Mouse (Mus musculus) small intestine, adult 2 months (tissue): ENCODE data around the gene Rasa2. TPM values are rescaled to one million over a fixed set of nuclear protein-coding genes. Genes with fewer than 3 reads are reported as not detected.
"Not testable (repeated sequence)": the region's sequence is repeated elsewhere in the genome, so short reads cannot be mapped to it uniquely, and the experiment has no call there.

ENCODE experiments used
- H3K27ac ChIP-seq: fragments of 200-500 bp; 2 replicates; pipeline ENCODE4 v1.5.1; 2012; ENCODE audit warnings: low read depth, low read length, control low read depth, inconsistent platforms; ENCODE audit not compliant: insufficient read depth
- H3K27me3 ChIP-seq: fragments of 200-500 bp; 2 replicates; pipeline ENCODE4 v1.6.1; 2012; ENCODE audit warnings: mild to moderate bottlenecking, moderate library complexity, low read length, inconsistent platforms; ENCODE audit not compliant: control insufficient read depth, insufficient read depth
- H3K36me3 ChIP-seq: fragments of 200-500 bp; 2 replicates; pipeline ENCODE4 v1.6.1; 2012; ENCODE audit warnings: mild to moderate bottlenecking, low read length, control low read depth, inconsistent platforms; ENCODE audit not compliant: control insufficient read depth, insufficient read depth
- H3K4me1 ChIP-seq: fragments of 200-500 bp; 2 replicates; pipeline ENCODE4 v1.6.1; 2012; ENCODE audit warnings: low read length, inconsistent platforms, mixed read lengths; ENCODE audit not compliant: control insufficient read depth, insufficient read depth, insufficient read length
- H3K4me3 ChIP-seq: fragments of 200-500 bp; 2 replicates; pipeline ENCODE4 v1.5.1; 2012; ENCODE audit warnings: low read depth, mild to moderate bottlenecking, control low read depth, inconsistent platforms, low read length, moderate library complexity
- CTCF ChIP-seq: fragments of 200-500 bp; IDR thresholded peaks from 2 replicates; pipeline ENCODE4 v1.5.1; 2012; ENCODE audit warnings: low read depth, mild to moderate bottlenecking, control low read depth, inconsistent platforms, low read length, moderate library complexity, mixed read lengths; ENCODE audit not compliant: insufficient replicate concordance, insufficient read length; ENCODE audit errors: extremely low read depth
- POLR2A ChIP-seq: fragments of 200-500 bp; IDR thresholded peaks from 2 replicates; pipeline ENCODE4 v1.6.1; 2012; ENCODE audit warnings: low read depth, mild to moderate bottlenecking, control low read depth, inconsistent platforms, low read length, moderate library complexity
- WGBS: fragments of 180-500 bp; shearing (Covaris S2); methylation state at CpG from one replicate; pipeline ENCODE4 v1.1.7; 2018; 5-methylcytosine and 5-hydroxymethylcytosine counted together
- polyA plus RNA-seq: library from polyadenylated mRNA; depleted of rRNA; stranded (reverse); fragments of >200 nt; gene quantifications from 2 replicates; pipeline ENCODE4 v1.2.3, GENCODE M21; 2012

Gene Rasa2
- polyA plus RNA-seq, 1 experiment, result 2.6 TPM

DNA sequence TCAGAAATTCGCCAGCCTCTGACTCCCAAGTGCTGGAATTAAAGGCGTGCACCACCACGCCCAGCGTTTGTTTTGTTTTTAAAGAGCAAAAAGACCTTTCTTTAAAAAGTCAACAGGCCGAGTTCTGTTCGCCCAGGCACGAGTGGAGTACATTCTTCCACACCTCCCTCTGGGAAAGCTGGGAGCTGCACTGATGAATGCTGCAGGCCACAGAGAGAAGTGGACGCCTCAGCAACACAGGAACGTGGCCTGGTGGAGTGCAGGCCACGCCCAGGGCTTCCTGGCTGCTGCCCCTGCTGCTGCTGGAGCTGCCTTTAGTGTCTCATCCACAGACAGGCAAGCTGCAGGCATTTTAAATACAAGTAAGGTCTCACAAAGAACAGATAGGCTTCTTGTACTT is 92.5 kb downstream of the Rasa2 start:
- WGBS, result 64% methylated on average over 10 of the region's 10 CpGs
- Histone ChIP-seq H3K4me1 (peaks cover 8% of the 10 kb centered on the region; the same call in 1 of the 2 replicates), H3K36me3 (peaks cover 21% of the 10 kb centered on the region), H3K4me3 (no peak overlapping the region), H3K27me3 (no peaks in the 10 kb centered on the region), H3K27ac (no peak overlapping the region)
- TF ChIP-seq CTCF (no peak), POLR2A (no peak)

DNA sequence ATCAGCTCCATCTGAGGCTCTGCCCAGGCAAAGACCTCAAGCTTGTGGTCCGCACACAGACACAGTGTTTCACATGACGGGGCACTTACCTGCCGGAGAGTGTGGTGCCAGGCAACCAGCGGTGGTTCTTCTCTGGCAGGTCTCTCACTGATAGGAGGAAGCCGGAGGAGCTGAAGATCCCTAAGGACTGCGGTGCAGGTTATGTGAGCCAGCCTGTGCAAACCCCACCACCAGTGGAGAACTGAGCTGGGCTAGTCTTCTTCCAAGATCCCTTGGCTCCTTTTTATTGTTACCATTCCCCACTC is 93.8 kb downstream of the Rasa2 start:
- TF ChIP-seq CTCF (no peak), POLR2A (0 out of 2 replicates have a peak, but pooled peaks have one; percentile 3)
- Histone ChIP-seq H3K36me3 (peaks cover 14% of the 10 kb centered on the region), H3K4me3 (no peak overlapping the region), H3K27me3 (no peaks in the 10 kb centered on the region), H3K27ac (no peak overlapping the region), H3K4me1 (peaks cover 8% of the 10 kb centered on the region; the same call in 1 of the 2 replicates)
- 96% methylated on average over 6 of the region's 6 CpGs for WGBS

- 20% methylated on average over 37 of the region's 37 CpGs for WGBS
- peaks cover 8% of the 10 kb centered on the region; the same call in 1 of the 2 replicates for H3K4me1 ChIP-seq
- H3K36me3 ChIP-seq, result peaks cover 12% of the 10 kb centered on the region
- TF ChIP-seq CTCF, result no peak
- 0 out of 2 replicates have a peak, but pooled peaks have one; percentile 11 for TF ChIP-seq POLR2A
- no peak overlapping the region for H3K27ac ChIP-seq
- peak overlapping the region; percentile 65 for H3K4me3 ChIP-seq
- H3K27me3 ChIP-seq, result no peaks in the 10 kb centered on the region
Measured at GRCm38 (mm10) chr9:96536895-96537614, 94.4 kb downstream of the Rasa2 start.

DNA sequence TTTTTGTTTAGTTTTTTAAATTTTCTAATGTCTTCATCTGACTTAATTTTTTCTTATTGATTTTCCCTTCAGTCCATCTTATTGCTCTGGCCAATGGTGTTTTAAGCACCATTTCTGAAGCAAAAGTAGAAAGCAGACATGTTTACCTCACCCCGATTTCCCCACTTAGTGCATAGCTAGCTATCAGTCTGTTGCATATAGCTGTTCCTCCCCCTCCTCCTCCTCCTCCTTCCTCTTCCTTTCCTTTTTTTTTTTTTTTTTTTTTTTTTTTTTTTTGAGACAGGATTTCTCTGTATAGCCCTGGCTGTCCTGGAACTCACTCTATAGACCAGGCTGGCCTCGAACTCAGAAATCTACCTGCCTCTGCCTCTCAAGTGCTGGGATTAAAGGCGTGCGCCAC is 95.3 kb downstream of the Rasa2 start:
- H3K27me3 ChIP-seq, H3K4me1 ChIP-seq, H3K36me3 ChIP-seq, H3K4me3 ChIP-seq, H3K27ac ChIP-seq: not testable (repeated sequence)
- WGBS, result 88% methylated on average over 4 of the region's 4 CpGs

DNA sequence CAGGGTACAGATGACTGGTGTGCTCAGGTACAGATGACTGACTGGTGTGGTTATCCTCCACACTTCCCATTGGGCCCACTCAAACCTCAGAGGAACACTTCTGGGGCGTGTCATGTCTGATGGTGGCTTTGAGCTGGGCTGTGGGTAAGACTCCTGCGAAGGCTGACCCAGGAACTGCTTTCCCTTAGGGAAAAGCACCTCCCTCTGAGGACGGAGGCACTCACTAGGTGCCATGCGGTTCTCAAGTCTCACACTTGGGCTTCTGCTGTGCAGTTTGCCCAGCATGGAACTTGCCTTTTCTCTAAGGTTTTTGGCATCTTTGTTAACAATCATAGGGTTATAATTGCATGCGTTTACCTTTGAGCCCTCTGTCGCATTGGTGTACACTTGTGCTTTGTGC is 96.0 kb downstream of the Rasa2 start:
- H3K4me3 ChIP-seq, result no peak overlapping the region
- peaks cover 4% of the 10 kb centered on the region; the same call in 1 of the 2 replicates for H3K36me3 ChIP-seq
- peaks cover 10% of the 10 kb centered on the region; the same call in 1 of the 2 replicates for H3K4me1 ChIP-seq
- H3K27me3 ChIP-seq, result no peaks in the 10 kb centered on the region
- no peak overlapping the region for H3K27ac ChIP-seq
- 76% methylated on average over 6 of the region's 6 CpGs for WGBS
- TF ChIP-seq POLR2A (no peak), CTCF (no peak)

DNA sequence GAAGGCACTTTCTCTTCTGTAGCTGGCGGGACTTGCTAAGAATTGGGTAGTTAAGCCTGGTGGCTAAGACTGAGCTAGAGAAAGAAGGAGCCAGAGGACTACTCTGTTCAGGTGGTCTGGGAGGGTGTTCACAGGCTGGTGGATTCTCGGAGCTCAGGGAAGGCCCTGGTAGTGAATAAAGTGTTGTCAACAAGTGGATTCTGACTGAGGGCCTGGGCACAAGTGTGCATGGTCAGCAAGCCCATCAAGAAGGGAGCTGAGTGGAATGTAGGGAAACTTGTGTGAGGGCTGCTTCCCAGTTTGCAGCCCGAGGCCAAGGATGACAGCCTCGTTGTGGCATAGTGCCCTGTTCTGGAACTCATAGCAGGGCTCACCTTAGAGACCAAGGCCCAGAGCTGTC is 97.2 kb downstream of the Rasa2 start:
- no peak overlapping the region for H3K4me3 ChIP-seq
- TF ChIP-seq CTCF (no peak), POLR2A (no peak)
- H3K27ac ChIP-seq, result no peak overlapping the region
- peaks cover 3% of the 10 kb centered on the region; the same call in 1 of the 2 replicates for H3K36me3 ChIP-seq
- WGBS, result 90% methylated on average over 4 of the region's 4 CpGs
- peaks cover 10% of the 10 kb centered on the region; the same call in 1 of the 2 replicates for H3K4me1 ChIP-seq
- H3K27me3 ChIP-seq, result no peaks in the 10 kb centered on the region

- no peak for TF ChIP-seq CTCF
- no peak for TF ChIP-seq POLR2A
- WGBS, result 84% methylated on average over 6 of the region's 6 CpGs
- H3K4me1 ChIP-seq, result peaks cover 10% of the 10 kb centered on the region; the same call in 1 of the 2 replicates
Measured at GRCm38 (mm10) chr9:96533476-96533875, 97.9 kb downstream of the Rasa2 start.

More at GRCm38 (mm10) chr9:96533476-96533875, 97.9 kb downstream of the Rasa2 start:
- no peaks in the 10 kb centered on the region for H3K27me3 ChIP-seq
- no peaks in the 10 kb centered on the region for H3K36me3 ChIP-seq
- H3K27ac ChIP-seq, result no peak overlapping the region
- H3K4me3 ChIP-seq, result no peak overlapping the region
